Mouse (Mus musculus) midbrain, embryonic 11.5 days (tissue): Measurements from ENCODE around the gene Gimap7. TPM values are rescaled to one million over a fixed set of nuclear protein-coding genes. Genes with fewer than 3 reads are reported as not detected.

Experiments
- polyA plus RNA-seq: library from polyadenylated mRNA; unstranded; fragments of >200 nt; fragmentation: Nextera tagmentation; extraction: Ambion mirVana; gene quantifications from 2 replicates; pipeline ENCODE4 v1.2.1, GENCODE M21; 2014

Gimap7 gene
- polyA plus RNA-seq, 1 experiment from 2014 or later, result not detected

Other genes with a start within 250 kb of the Gimap7 start
- gene Atp6v0e2, start 181.0 kb upstream of the Gimap7 start, polyA plus RNA-seq, result 64.4 and 71.4 TPM in 2 replicates
- 15.5 and 15.9 TPM in 2 replicates for gene Lrrc61, start 163.8 kb upstream of the Gimap7 start, polyA plus RNA-seq
- gene Rarres2, start 145.8 kb upstream of the Gimap7 start, polyA plus RNA-seq, result 1.4 and 1.6 TPM in 2 replicates
- not detected in 2 replicates for gene Gm45021, start 129.0 kb upstream of the Gimap7 start, polyA plus RNA-seq
- 39.9 and 44.1 TPM in 2 replicates for gene Repin1, start 124.7 kb upstream of the Gimap7 start, polyA plus RNA-seq
- not detected in 2 replicates for gene Gm44965, start 124.7 kb upstream of the Gimap7 start, polyA plus RNA-seq
- 7.8 and 9.3 TPM in 2 replicates for gene Zfp775, start 116.6 kb upstream of the Gimap7 start, polyA plus RNA-seq
- 0.52 and 0.82 TPM in 2 replicates for gene AI854703, start 91.9 kb upstream of the Gimap7 start, polyA plus RNA-seq
- gene Gimap8, start 71.4 kb upstream of the Gimap7 start, polyA plus RNA-seq, result 0.18 and 0.25 TPM in 2 replicates
- 2.9 and 3.0 TPM in 2 replicates for gene Gimap9, start 42.5 kb upstream of the Gimap7 start, polyA plus RNA-seq
- gene Gimap4, start 34.1 kb upstream of the Gimap7 start, polyA plus RNA-seq, result 4.8 and 5.6 TPM in 2 replicates
- 7.1 and 7.3 TPM in 2 replicates for gene Gimap6, start 10.4 kb upstream of the Gimap7 start, polyA plus RNA-seq
- 0.75 and 1.3 TPM in 2 replicates for gene Gm28053, start within 50 bp of the Gimap7 start, polyA plus RNA-seq
- gene Gimap1, start 20.4 kb downstream of the Gimap7 start, polyA plus RNA-seq, result 4.7 TPM in 2 replicates
- gene Gimap5, start 27.6 kb downstream of the Gimap7 start, polyA plus RNA-seq, result 0.62 and 0.83 TPM in 2 replicates
- gene Gimap3, start 52.2 kb downstream of the Gimap7 start, polyA plus RNA-seq, result not detected in 2 replicates
- gene Tmem176a, start 122.3 kb downstream of the Gimap7 start, polyA plus RNA-seq, result 18.9 and 19.6 TPM in 2 replicates
- 54.8 and 58.8 TPM in 2 replicates for gene Tmem176b, start 122.9 kb downstream of the Gimap7 start, polyA plus RNA-seq
- gene Aoc1, start 154.3 kb downstream of the Gimap7 start, polyA plus RNA-seq, result 0.10 TPM in 1 of 2 replicates, not detected in the other
- gene 1600015I10Rik, start 211.3 kb downstream of the Gimap7 start, polyA plus RNA-seq, result not detected in 2 replicates